Mouse (Mus musculus) thymus, adult 2 months (tissue): ENCODE data around the gene Fam20b.

Source experiments
- CTCF ChIP-seq: fragments of 200-500 bp; IDR thresholded peaks from 2 replicates; pipeline ENCODE4 v1.5.1; 2012; ENCODE audit warnings: mild to moderate bottlenecking, control low read depth, low read length, moderate library complexity, borderline replicate concordance; ENCODE audit not compliant: control insufficient read depth, poor library complexity, insufficient read depth; ENCODE audit errors: extremely low read depth
- POLR2A ChIP-seq: fragments of 200-500 bp; IDR thresholded peaks from 2 replicates; pipeline ENCODE4 v1.6.1; 2012; ENCODE audit warnings: mild to moderate bottlenecking, low read length, control low read depth, moderate library complexity; ENCODE audit not compliant: control insufficient read depth, poor library complexity, insufficient read depth; ENCODE audit errors: extremely low read depth

GRCm38 (mm10) chr1:156734019-156734418, 15.1 kb upstream of the Fam20b start:
- TF ChIP-seq CTCF (no peak), POLR2A (no peak)
